Mouse (Mus musculus): ENCODE results near the gene Ptprn2.

Gene Ptprn2

DNA sequence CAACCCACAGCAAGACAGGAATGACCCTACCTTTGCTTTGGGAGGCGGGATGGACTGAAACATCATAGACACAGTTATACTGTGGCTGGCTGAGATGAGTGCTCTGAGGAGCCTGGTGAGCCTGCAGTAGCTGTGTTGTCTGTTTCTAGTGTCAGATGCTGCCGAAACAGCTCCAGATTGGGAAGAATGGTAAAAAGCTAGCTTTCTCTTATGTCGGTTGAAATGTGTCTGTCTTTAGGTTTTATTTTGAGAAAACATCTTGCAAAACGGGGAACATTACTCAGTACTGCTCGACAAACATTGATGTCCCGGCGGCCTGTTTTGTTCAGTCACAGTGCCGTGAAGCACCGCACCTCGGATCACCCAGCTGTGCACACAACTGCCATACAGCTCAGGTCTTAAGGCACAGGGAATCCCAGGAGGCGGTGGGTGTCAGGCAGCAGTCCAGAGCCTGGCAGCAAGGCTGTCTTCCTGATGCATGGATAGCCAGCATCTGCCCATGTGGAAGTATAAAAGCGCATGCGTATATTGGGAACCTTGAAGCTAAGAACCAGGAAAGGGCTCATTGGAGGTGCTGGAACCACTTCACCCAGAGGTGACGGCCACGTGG, 689.7 kb downstream of the Ptprn2 start:
- DNase-seq: no peak

DNA sequence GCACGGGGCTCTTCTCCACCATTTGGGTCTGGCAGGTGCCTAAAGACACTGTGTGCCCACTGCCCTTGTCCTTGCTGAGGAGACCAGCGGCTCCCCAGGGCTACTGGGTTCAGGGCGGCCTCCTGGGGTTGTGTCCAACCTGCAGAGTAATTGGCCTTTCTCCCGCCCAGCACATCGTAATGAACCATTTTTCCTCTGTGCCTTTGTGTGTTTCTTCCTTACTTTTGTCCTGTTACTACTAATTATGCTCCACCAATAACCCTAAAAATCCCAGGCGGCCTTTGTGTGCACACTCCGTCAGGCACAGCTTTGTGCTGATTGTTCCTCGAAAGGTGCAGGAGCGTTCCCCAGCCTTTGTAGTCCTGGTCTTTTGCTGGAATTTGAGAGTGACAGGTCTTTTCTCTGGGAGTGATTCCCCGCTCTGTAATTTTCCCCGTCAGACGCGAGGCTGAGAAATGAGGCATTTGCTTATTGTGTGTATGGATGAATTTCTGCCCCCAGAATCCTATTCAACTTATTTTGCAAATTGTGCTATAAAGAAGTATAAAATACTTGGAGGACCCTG, 690.8 kb downstream of the Ptprn2 start:
- no peak for DNase-seq

DNA sequence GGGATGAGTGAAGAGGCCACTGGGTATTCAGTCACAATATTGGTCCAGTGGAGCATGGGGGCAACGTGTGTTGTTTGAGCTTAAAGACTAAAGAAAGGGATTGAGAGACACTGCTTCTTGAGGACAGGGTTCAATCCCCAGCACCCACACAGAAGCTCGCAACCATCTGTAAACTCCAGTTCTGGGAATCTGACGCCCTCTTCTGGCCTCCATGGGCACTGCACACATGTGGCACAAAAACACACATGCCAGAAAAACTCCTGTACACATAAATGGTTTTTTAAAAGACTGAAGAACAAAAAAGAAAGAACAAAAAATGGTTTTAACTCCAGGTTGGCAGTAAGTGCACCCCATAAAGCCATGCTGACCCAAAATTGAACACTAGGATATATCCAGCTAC, 701.6 kb downstream of the Ptprn2 start:
- DNase-seq: no peak

DNA sequence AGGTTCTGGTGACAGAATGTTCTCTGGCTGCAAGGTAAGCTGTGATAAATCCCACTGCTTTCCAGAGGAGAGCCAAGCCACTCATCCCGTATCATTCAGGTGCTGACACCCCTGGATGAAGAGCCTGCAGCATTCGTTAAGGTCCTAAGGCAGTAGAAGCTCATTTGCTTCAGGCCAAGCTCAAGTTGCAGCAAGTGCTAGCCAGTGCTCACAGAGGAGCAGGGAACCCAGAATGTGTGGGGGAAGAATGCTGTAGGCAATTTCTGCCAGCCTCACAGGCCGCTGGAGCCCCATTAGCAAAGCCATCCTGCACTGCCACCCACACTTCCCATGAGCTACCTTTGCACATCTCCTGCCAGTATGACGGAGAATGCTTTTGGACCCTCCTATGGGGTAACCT, 706.5 kb downstream of the Ptprn2 start:
- DNase-seq: no peak

DNA sequence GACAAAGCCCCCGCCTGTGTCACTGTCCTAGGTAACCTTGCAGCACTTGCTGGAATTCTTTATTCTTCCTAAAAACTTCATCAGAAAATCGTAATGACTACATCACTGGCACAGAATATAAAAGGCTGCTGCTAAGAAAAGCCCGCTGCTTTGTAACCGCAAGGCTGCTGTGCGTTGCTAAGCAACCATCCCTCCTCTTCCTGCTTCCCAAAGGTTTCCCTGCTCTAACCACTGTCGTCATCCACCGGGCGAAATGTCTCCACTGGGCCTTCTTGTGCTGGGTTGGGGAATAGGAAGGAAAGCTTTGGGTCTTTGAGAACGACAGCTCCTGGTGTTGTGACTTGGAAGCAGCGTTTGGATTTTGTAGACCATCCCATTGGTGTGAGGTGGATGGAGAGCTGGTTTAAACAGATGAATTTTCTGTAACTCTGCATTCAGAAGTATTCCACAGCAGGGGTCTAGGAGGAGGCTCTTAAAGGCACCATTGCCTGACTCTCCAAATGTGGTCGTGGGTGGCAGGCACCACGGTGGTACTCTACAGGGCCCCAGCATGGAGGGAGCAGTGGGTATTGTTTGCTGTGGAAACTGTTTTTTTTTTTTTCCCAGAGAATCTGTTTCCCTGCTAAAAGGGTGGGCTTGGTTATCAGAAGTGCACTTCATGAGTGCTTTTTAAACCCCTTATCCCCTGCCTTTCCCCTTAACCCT, 711.4 kb downstream of the Ptprn2 start:
- no peak for DNase-seq

DNA sequence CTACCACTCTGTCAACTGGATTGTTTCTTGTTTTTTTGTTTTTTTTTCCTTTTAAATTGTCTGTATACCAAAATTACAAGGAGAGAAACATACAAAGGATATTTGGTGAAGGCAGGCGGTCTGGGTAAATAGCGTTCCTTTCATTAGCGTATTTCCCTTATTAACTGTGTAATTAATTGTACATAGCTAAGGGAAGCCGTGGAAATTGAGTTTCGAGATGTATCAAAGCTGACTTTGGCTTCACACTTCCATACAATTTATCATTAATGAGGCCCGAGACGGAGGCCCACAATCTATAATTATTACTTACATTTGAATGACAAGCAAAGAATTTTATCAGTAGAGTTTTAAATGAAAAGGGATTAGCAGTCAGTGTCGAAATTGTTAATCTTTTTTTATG, 712.6 kb downstream of the Ptprn2 start:
- no peak for DNase-seq

DNA sequence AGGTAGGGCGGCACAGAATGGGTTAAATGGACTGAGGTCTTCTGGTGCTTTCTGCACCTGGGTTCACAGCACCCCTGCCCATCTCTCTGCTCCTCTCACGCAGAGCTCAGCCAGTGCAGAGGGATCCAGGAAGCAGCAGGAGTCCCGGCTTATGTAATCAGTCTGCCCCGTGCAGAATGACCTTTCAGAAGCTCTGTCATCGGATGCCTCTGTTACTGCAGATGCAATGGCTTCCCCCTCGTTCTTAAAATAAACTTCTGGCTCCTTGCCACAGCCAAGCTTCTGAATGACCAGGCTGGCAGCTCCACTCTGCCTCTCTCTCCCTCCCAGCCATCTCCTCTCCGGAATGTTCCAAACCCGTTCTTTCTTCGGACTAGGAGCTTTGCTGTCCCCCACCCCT, 714.6 kb downstream of the Ptprn2 start:
- DNase-seq: peak; percentile 41 to 58

DNA sequence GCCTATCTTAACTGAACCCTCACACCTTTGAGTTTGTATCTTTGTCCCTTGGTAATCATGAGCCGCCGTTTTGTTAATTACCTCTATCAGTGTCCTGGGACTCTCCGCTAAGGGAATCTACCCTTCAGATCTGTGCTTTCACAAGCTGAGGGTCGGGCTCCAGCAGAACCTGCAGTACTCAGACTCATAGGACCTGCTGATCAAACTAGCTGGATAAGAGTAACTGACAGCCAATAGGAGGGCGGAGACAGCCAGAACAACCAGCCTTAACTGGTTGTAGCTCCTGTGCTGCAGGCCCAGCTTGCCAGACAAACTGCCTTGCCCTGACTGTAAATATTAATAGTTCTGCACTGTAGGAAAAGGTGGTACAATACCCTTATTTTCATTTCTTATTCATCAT, 715.1 kb downstream of the Ptprn2 start:
- DNase-seq: peak in 1 of 2 experiments; percentile 19

DNA sequence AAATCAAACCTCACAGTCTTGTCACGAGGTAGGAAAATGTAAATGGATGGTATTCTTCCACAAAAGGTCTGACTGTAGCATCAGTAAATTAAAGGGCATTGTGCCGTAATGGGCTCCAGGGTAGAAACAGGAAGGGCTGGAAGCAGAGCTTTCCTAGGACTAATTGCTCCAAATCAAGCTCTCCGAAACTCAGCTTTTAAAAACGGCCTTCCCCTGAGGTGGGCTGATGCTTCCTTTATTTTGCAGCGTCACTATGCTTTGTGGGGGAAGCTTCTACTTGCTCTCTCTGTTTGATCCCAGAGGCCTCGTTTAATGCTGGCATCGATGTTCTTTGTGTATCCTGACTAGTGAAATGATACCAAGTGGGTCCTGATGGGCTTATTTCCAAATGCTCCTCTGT, 718.0 kb downstream of the Ptprn2 start:
- DNase-seq: no peak

DNA sequence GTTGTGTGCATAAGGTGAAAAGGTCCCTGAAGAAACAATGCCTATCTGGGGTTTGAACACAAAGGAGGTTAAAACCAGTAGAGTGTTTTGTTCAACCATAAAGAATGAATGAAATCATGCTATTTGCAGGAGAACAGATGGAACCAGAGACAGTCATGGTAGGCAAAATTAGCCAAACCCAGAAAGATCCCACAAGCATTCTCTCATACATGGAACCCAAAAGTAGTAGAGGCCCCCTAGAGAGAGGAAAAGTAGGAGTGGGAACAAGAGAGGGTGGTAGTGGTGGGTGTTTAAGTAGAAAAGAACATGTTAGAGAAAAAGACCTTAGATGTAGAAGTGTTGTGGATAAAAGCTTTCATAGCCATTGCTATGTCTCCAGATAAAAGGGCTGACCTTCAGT, 719.4 kb downstream of the Ptprn2 start:
- no peak for DNase-seq

DNA sequence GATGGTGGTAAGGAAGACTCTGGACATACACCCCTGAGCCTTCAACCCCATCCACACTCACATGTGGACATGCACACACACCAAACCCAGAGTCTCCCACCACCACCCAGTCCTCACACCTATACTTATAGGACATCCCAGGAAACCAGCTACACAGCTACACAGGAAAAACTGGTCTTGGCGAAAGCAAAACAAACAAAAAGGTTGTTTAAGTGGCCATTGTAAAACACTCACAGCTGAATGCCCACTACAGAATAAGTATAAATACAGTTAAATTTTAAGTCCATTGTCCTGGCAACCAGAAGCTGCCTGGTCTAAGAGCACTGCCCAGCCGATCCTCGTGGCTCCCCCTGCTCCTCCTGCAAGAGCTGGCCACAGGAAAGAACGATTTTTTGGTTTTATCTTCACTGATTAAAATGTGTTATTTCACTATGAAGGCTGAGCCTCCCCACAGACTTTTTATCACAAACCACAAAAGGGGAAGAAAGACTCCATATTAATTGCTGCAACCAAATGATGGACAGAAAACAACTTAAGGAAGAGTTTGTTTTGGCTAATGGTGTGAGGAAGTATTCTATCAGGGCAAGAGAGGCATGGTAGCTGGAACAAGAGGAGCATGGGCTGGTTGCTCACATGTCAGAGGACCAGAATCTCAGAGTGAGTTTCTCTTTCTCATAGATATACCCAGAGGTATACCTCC, 722.1 kb downstream of the Ptprn2 start:
- no peak for DNase-seq

DNA sequence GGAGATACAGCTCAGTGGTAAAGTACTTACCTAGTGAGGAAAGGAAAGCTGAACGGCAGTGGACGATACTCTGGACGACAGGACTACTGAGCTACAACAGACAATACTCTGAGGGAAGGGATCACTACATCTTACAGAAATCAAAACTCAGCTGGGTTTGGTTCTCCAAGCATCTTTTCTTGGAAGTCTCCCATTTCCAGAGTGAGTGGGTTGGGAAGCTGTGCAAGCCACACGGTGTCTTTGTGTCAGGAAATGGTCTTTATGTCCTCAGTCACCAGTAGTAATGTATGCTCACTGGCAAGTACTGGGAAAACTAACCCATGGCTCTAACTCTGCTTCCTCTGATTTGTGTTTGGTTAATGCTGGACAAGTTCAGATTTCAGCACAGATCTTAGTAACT, 724.9 kb downstream of the Ptprn2 start:
- no peak for DNase-seq

DNA sequence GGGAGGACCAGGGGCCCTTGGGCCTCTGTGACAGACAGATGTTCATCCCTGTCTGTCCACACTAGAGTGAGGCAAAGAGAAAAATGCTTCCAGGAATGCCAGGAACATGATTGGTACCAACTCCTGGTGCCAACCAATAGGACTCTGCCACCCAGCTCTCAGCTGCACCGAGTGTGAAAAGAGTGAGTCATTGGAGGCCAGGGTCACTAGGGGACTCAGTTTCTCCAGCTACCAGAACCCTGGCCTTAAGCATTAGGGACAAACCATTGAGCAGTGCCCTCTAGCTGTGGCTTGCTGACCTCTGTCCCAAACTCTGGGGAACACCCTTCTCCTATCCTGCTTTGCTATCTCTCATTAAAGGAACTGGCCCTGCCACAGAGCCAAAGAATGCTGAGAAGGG, 728.0 kb downstream of the Ptprn2 start:
- no peak for DNase-seq

DNA sequence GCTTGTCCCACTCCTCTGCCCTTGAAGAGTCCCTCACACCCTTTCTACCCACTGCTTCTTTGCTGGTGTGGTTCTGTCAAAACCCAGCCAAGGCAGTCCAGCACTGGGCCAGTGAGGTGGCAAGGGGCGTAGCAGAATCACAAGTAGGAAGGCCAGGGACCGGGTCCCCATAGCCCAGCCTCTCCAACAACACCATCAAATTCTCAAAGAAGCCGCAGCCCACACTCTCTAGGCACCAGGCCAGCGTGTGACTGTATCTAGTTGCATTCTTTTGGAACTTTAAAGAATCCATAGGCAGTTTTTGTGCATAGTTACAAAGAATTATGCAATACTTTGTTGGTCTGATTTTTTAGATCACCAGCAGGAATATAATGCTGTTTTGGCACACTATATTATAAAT, 728.8 kb downstream of the Ptprn2 start:
- DNase-seq: no peak

DNA sequence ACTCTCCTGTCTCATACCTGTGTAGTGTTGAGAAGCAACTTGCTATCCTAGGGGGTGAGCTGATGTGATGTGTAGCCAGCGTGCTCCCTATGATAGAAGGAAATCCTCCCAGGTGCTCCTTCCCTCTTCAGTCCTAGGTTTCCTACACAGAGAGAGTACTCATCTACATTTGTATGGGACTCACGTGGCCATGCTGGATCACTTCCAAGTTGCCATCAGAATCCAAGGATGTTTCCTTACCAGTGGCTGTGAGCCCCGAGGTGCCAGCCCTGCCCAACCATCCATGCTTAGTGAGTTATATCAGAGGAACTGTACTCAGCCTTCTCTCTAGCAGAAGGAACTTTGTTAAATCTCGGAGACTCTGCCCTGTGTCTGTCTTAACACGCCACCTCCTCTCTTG, 729.4 kb downstream of the Ptprn2 start:
- DNase-seq: no peak

DNA sequence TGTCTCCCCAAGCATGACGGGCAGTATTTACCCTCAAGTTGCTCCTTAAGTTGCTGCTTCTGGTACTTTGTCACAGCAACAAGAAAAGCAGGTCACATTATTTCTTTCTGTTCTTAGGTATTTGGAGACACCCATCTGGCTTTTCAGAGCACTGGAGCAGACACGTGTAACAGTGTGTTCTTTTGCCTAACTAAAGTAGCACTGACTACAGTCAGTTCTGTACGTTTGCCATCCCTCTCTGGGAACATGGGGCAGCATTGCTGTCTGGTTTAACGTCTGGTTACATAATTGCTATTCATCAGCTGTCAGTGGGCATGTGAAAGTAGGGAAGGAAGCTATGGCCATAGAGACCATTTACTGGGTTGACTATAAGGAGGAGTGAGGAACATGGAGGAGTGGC, 736.4 kb downstream of the Ptprn2 start:
- DNase-seq: no peak

DNA sequence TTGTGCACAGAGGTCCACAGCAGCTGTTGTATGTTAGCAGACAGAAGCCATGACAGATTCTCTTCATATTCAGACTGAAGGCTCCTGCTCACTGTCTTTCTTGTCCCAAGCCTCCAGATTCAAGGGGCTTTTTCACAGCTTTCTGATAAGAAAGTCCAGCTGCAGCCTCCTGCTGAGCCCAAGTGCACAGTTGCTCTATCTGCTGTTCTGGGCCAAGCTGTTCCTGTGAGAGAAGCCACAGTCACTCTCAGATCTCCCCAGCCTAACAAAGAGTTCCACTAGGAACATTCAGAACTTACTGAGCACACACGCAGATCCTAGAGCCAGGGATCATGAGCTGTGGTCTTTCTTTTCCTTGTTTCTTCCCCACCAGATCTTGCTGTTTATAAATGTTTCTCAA, 738.5 kb downstream of the Ptprn2 start:
- DNase-seq: no peak

DNA sequence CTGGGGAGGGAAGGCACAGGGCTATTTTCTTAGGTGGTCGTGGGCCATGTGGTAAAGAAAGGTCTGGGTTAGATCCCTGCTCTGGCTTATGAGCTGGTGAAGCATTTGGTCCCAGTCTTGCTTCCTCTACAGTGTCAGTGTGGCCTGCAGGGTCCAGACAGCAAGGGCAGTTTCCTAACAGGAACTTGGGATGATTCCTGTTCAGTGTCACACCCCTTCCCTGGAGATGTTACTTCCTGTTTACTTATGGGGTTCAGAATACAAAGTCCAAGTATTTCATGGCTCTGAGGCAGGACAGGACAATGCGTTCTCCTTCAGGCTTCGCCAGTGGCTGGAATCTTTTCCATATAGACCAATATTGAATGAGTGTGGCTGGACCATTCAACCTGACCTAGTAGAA, 741.7 kb downstream of the Ptprn2 start:
- DNase-seq: peak; percentile 8 to 29

DNA sequence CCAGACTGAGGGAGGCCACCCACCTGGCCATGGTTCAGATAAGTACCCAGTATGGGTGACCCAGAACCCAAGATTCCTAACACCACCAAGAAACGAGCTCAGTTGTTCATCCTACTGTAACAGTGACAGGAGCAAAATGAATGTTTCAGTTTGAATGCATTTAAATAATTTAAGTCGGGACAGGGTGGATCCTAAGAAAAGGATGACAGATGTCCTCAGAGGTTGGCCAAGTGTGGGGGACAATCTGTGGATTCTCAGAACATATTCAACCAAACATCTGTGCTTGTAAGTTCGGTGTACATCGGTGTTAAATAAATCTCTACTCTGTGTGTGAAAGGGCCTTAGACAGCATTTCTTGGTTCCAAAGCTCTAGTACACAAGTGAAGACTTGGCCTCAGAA, 743.9 kb downstream of the Ptprn2 start:
- DNase-seq: no peak

DNA sequence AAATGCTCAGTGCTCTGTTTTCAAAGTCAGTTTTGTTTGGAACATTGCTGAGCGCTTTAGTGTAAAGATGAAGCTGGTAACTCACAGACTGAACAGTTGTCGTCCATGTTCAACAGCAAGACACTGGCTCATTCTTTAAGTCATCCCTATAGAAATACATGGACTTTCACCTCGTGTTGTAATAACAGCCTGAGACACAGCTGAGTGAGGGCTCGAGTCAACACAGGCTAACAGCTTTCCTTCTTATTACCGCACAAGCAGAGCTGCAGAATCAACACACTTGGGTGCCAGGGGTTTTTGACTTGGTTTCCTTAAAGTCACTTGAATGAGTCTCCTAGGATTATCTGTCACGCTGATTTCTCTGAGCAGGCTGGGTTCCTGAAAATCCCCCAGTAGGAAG, 744.8 kb downstream of the Ptprn2 start:
- no peak for DNase-seq

DNA sequence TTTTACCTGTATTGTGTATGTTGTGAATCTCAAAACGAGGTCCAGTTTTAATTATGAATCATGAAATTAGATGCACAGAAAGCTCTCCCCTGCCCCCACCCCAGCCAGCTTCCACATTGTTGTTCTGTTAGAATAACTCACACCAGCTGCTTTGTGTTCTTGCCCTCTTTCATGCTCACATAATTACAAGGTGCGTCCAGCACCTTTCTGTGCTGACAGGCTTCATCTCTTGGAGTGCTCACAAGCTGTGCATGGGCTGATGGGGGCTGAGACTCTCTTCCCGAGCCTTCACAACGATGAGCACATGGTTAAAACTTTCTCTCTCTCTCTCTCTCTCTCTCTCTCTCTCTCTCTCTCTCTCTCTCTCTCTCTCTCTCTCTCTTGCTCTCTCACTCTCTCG, 746.3 kb downstream of the Ptprn2 start:
- no peak for DNase-seq

DNA sequence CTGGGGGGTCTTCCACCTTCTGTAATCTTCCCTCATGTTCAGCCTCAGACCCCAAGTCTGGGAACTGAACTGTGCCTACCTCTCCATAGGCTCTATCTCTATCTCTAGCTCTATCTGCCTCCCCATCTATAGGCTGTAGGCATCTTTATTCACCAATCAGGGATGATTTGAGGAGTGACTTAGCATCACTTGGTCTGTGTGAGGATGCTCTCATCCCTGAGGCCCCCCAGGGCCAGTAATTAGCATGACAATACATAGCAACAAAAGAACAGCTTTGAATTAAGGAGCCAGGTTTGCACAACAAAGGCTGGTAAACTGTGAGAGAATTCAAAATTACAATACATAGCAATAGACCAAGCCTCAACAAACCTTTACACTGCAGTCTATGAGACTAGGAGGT, 749.6 kb downstream of the Ptprn2 start:
- DNase-seq: no peak

DNA sequence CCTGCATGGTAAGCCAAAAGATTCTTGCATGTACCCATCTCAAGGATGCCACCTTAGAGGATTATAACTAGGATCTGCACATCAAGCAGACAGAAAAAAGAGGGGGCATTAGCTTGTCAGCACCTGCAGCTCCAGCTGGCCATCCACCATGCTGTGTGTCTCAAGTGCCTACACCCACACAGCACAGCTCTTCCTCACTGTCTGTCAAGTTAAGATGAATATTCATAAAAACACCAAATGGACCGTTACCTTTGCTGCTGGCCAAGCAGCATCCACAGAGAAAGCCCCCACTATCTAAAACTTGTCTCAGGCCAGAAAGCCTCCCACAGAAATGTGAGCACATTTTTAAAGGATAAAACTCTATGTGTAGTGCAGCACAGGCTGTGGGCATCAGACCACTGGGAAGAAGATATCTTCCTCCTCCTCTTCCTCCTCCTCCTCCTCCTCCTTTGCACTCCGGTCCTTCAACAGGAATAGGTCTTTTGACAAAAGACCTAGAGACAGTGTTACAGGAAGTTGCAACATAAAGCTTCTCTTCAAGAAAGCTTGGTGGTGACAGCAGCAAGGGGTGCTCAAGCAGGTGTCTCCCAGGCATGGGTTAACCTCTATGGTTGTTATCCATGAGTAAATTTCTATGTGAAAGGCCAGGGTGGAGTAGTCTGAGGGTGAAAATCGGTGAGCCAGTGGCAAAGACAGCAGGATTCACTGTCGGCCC, 750.7 kb downstream of the Ptprn2 start:
- DNase-seq: no peak

DNA sequence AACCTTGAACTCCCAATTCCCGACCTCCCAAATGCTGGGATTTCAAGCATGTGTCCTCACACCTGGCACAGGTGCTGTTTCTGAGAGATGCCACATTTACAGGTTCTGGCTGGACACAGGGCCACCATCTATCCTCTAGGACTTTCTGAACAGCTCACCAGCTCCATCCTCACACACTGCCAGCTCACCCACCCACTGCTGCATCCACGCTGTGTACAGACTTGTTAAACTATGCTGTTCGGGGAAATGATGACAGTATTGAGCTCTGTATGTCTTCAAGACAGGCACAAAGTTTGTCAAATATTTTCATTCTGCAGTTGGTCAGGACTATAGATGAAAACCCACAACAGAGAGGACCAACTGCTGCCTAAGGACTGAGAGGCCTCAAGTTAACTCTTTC, 751.5 kb downstream of the Ptprn2 start:
- DNase-seq: no peak

All from kidney, adult 8-10 months (tissue).